25 mouse cellular contexts compared by ENCODE assay signal in the genomic region with DNA sequence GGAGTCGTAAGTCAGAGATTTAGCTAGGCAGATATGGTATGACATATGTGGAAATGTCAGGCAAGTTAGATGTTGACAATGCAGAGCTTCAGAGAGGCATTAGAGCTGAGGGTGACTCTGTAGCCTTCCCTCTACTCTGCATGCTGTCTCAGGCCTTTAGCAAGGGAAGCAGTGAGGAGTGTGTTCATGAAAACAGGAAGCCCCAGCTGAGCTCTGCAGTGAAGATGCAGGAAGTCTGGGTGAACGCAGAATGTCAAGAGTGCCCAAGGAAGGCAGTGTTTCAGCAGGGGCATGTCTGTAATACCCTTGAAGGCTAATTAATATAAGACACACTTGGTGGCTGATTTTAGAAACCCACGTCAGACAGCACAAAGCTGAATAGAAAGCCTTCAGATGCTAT.
"Had no signal": no experiment of that assay in that cellular context is flagged by ENCODE, and none has a peak within 500 bp of the region (broad histone marks: within the 10 kb centered on the region; RNA-seq: fewer than 3 reads in every experiment).

No protein-coding gene starts in this region.

- H3K4me3 ChIP-seq: heart, adult 2 months; heart, embryonic 13.5 days; heart, embryonic 15.5 days; hindbrain, embryonic 13.5 days; hindbrain, embryonic 15.5 days; left cerebral cortex, adult 2 months; limb, embryonic 10.5 days; limb, embryonic 12.5 days; liver, embryonic 13.5 days; liver, embryonic 15.5 days had no signal

- ATAC-seq: hindbrain, postnatal 0 days; intestine, embryonic 16.5 days had no signal

- H3K9me3 ChIP-seq: heart, embryonic 13.5 days; heart, embryonic 15.5 days; hindbrain, embryonic 13.5 days; hindbrain, embryonic 15.5 days; limb, embryonic 10.5 days; limb, embryonic 12.5 days; liver, embryonic 13.5 days; liver, embryonic 15.5 days had no signal

- H3K4me1 ChIP-seq: heart, embryonic 13.5 days; heart, embryonic 15.5 days; hindbrain, embryonic 13.5 days; hindbrain, embryonic 15.5 days; limb, embryonic 10.5 days; limb, embryonic 12.5 days; liver, embryonic 13.5 days; liver, embryonic 15.5 days had no signal

- DNase-seq: gastrocnemius, postnatal 14 days; gastrocnemius, postnatal 36 days; heart, adult 11 months; heart, adult 2 months; heart, postnatal 14 days; heart, postnatal 36 days; kidney, adult 18-20 months; kidney, adult 8-10 months; kidney, postnatal 10 days; kidney, postnatal 25 days; kidney, postnatal 4 days; liver; liver, embryonic 13.5 days had no signal

- H3K36me3 ChIP-seq: heart, embryonic 13.5 days; heart, embryonic 15.5 days; hindbrain, embryonic 13.5 days; hindbrain, embryonic 15.5 days; limb, embryonic 10.5 days; limb, embryonic 12.5 days; liver, embryonic 13.5 days; liver, embryonic 15.5 days had no signal

- H3K27ac ChIP-seq: heart, adult 2 months; heart, embryonic 13.5 days; heart, embryonic 15.5 days; hindbrain, embryonic 13.5 days; hindbrain, embryonic 15.5 days; hindbrain, postnatal 0 days; left cerebral cortex, adult 2 months; limb, embryonic 10.5 days; limb, embryonic 12.5 days; liver, embryonic 13.5 days; liver, embryonic 15.5 days had no signal

- H3K4me2 ChIP-seq: heart, embryonic 11.5 days; heart, embryonic 13.5 days; heart, embryonic 15.5 days; hindbrain, embryonic 13.5 days; hindbrain, embryonic 15.5 days; limb, embryonic 12.5 days; liver, embryonic 11.5 days; liver, embryonic 13.5 days; liver, embryonic 15.5 days had no signal

- H3K27me3 ChIP-seq: heart, embryonic 13.5 days; heart, embryonic 15.5 days; hindbrain, embryonic 13.5 days; hindbrain, embryonic 15.5 days; limb, embryonic 12.5 days; liver, embryonic 13.5 days; liver, embryonic 15.5 days had no signal

- H3K9ac ChIP-seq: heart, embryonic 13.5 days; heart, embryonic 15.5 days; hindbrain, embryonic 13.5 days; hindbrain, embryonic 15.5 days; limb, embryonic 12.5 days; liver, embryonic 13.5 days; liver, embryonic 15.5 days had no signal
